Mouse (Mus musculus) kidney, adult 2 months (tissue): ENCODE data around the gene Bet1l. TPM values are rescaled to one million over a fixed set of nuclear protein-coding genes. Genes with fewer than 3 reads are reported as not detected.

ENCODE experiments used
- DNase-seq: peaks from one replicate; pipeline ENCODE4 v3.0.0; 2021
- H3K27ac ChIP-seq: fragments of 200-500 bp; 2 replicates; pipeline ENCODE4 v1.5.1; 2012; ENCODE audit warnings: low read depth, low read length, control low read depth, inconsistent platforms; ENCODE audit not compliant: insufficient read depth
- H3K27me3 ChIP-seq: fragments of 200-500 bp; replicated peaks from 2 replicates; pipeline ENCODE4 v1.6.1; 2012; ENCODE audit warnings: mild to moderate bottlenecking, moderate library complexity, low read length, inconsistent platforms; ENCODE audit not compliant: control insufficient read depth, insufficient read depth
- H3K36me3 ChIP-seq: fragments of 200-500 bp; 2 replicates; pipeline ENCODE4 v1.6.1; 2012; ENCODE audit warnings: mild to moderate bottlenecking, moderate library complexity, low read length, inconsistent platforms; ENCODE audit not compliant: control insufficient read depth, insufficient read depth
- H3K4me1 ChIP-seq: fragments of 200-500 bp; 2 replicates; pipeline ENCODE4 v1.6.1; 2011; ENCODE audit warnings: low read length; ENCODE audit not compliant: control insufficient read depth, insufficient read depth
- H3K4me3 ChIP-seq: fragments of 200-500 bp; 2 replicates; pipeline ENCODE4 v1.5.1; 2011; ENCODE audit warnings: mild to moderate bottlenecking, low read depth, low read length, control low read depth; ENCODE audit not compliant: insufficient read depth
- CTCF ChIP-seq: fragments of 200-500 bp; conservative IDR thresholded peaks from 2 replicates; pipeline ENCODE4 v1.5.1; 2011; ENCODE audit warnings: low read depth, mild to moderate bottlenecking, control low read depth, low read length, moderate library complexity, mixed read lengths; ENCODE audit not compliant: insufficient read depth, insufficient read length
- POLR2A ChIP-seq: fragments of 200-500 bp; IDR thresholded peaks from one replicate; pipeline ENCODE4 v1.6.1; 2011; ENCODE audit warnings: low read depth, low read length, control low read depth
- WGBS: fragments of 180-500 bp; shearing (Covaris S2); methylation state at CpG from one replicate; pipeline ENCODE4 v1.1.7; 2018; 5-methylcytosine and 5-hydroxymethylcytosine counted together
- polyA plus RNA-seq: library from polyadenylated mRNA; depleted of rRNA; stranded (reverse); fragments of >200 nt; gene quantifications from 2 replicates; pipeline ENCODE4 v1.2.3, GENCODE M21; 2012

The Bet1l gene
- polyA plus RNA-seq, 1 experiment, result 26.3 TPM

- H3K27me3 ChIP-seq, result no peaks in the 10 kb centered on the region
- WGBS, result 48% methylated on average over 19 of the region's 19 CpGs
- no peak for DNase-seq
- H3K27ac ChIP-seq, result no peak overlapping the region
- TF ChIP-seq POLR2A, result no peak
- TF ChIP-seq CTCF, result no peak
- H3K4me1 ChIP-seq, result no peaks in the 10 kb centered on the region
- no peak overlapping the region for H3K4me3 ChIP-seq
- H3K36me3 ChIP-seq, result no peaks in the 10 kb centered on the region
Observed at GRCm38 (mm10) chr7:140840750-140841735, 16.3 kb downstream of the Bet1l start.

GRCm38 (mm10) chr7:140839556-140839955, 17.8 kb downstream of the Bet1l start:
- H3K27me3 ChIP-seq, result no peaks in the 10 kb centered on the region

GRCm38 (mm10) chr7:140836243-140837115, 20.9 kb downstream of the Bet1l start:
- Histone ChIP-seq H3K4me3 (no peak overlapping the region), H3K4me1 (no peaks in the 10 kb centered on the region), H3K36me3 (no peaks in the 10 kb centered on the region), H3K27me3 (no peaks in the 10 kb centered on the region), H3K27ac (no peak overlapping the region)
- no peak for DNase-seq
- WGBS, result 81% methylated on average over 9 of the region's 9 CpGs
- TF ChIP-seq CTCF (no peak), POLR2A (no peak)

More at GRCm38 (mm10) chr7:140839556-140839955, 17.8 kb downstream of the Bet1l start:
- H3K4me1 ChIP-seq, result no peaks in the 10 kb centered on the region
- no peak for DNase-seq
- WGBS, result 54% methylated on average over 5 of the region's 5 CpGs
- no peak overlapping the region for H3K4me3 ChIP-seq
- TF ChIP-seq CTCF (no peak), POLR2A (no peak)
- no peak overlapping the region for H3K27ac ChIP-seq
- H3K36me3 ChIP-seq, result no peaks in the 10 kb centered on the region

- H3K4me1 ChIP-seq, result peaks cover 2% of the 10 kb centered on the region; the same call in 1 of the 2 replicates
- H3K4me3 ChIP-seq, result no peak overlapping the region
- TF ChIP-seq CTCF (no peak), POLR2A (no peak)
- WGBS, result 76% methylated on average over 2 of the region's 2 CpGs
- DNase-seq, result no peak
- H3K36me3 ChIP-seq, result no peaks in the 10 kb centered on the region
- no peak overlapping the region for H3K27ac ChIP-seq
- no peaks in the 10 kb centered on the region for H3K27me3 ChIP-seq
Observed at GRCm38 (mm10) chr7:140835758-140836087, 21.7 kb downstream of the Bet1l start.

- peak; percentile 66 for DNase-seq
- no peaks in the 10 kb centered on the region for H3K27me3 ChIP-seq
- H3K36me3 ChIP-seq, result no peaks in the 10 kb centered on the region
- no peak within 1 kb of the TSS for H3K27ac ChIP-seq
- 63% methylated on average over 20 of the region's 20 CpGs for WGBS
- H3K4me3 ChIP-seq, result no peak within 1 kb of the TSS
- TF ChIP-seq POLR2A (no peak), CTCF (no peak)
- H3K4me1 ChIP-seq, result peaks cover 4% of the 10 kb centered on the region; the same call in 1 of the 2 replicates
Observed at GRCm38 (mm10) chr7:140834968-140835757, 22.2 kb downstream of the Bet1l start, which contains the start of gene Urah. Gene Urah, plus strand, starts transcription at chr7:140835018.

- H3K4me3 ChIP-seq, result no peak overlapping the region
- no peak for DNase-seq
- TF ChIP-seq CTCF (no peak), POLR2A (no peak)
- no peak overlapping the region for H3K27ac ChIP-seq
- no peaks in the 10 kb centered on the region for H3K27me3 ChIP-seq
- no peaks in the 10 kb centered on the region for H3K36me3 ChIP-seq
- H3K4me1 ChIP-seq, result peaks cover 4% of the 10 kb centered on the region; the same call in 1 of the 2 replicates
- 81% methylated on average over 4 of the region's 4 CpGs for WGBS
Observed at GRCm38 (mm10) chr7:140833341-140833740, 24.0 kb downstream of the Bet1l start.
